Mouse (Mus musculus) mesoderm, embryonic 11.5 days (tissue): ENCODE measurements around the gene Rasgrf1.
"Not testable (repeated sequence)": the region's sequence is repeated elsewhere in the genome, so short reads cannot be mapped to it uniquely, and the experiment has no call there.

Source experiments
- DNase-seq: peaks from one replicate; pipeline ENCODE4 v3.0.0-alpha.2; 2012; ENCODE audit warnings: low read depth, low spot score

Gene Rasgrf1

DNA sequence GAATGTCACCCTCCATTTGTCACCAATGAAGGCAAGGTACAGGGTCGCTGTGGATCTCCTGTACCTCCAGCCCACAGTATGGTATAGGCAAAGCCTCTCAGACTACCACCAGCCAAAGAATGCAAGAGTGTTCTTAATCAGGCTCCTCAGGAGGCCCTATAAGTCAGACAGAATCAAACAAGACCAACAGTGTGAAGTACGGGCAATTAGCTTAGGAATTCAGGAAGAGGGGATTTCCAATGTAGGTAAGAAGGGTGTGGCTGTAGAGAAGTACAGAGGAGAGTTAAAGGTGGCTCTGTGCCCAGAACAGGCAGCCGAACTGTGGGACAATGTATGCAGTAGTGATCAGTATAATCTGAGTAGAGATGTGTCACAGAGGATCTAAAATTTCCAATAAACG is 126.6 kb downstream of the Rasgrf1 start:
- no peak for DNase-seq

DNA sequence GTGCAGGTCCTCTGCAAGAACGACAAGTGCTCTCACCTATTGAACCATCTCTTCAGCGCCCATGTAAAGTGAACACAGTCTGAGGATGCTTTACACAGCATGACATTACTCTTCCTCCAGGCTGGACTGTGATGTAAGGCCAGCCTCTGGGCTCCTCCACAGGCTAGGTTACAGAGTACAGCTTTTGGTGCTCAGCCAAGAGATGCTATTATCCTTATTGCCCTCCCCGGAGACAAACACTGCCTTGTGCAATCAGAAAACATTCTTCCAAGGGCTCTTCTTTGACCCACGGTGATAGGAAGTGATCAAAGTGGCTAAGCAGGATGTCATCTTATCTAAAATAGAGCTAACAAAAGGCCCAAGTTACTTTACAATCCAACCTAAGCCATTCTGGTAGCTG is 128.8 kb downstream of the Rasgrf1 start:
- DNase-seq: no peak

DNA sequence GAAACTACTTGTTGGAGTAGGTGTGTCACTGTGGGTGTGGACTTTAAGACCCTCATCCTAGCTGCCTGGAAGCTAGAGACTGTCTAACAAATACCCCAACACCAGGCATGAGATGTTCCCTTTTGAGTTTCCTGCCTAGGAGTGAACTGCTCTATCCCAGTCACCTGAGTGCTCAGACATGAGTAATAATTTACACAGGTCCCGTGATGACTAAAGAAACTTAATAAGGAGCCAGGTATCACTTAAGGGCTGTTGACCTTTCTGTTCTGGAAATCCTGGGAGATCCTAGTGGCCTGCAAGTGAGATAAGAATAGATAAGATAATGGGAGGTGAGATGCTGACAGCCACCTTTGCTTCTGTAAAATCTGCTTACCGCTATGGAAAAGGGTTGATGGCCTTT is 131.2 kb downstream of the Rasgrf1 start:
- no peak for DNase-seq

DNA sequence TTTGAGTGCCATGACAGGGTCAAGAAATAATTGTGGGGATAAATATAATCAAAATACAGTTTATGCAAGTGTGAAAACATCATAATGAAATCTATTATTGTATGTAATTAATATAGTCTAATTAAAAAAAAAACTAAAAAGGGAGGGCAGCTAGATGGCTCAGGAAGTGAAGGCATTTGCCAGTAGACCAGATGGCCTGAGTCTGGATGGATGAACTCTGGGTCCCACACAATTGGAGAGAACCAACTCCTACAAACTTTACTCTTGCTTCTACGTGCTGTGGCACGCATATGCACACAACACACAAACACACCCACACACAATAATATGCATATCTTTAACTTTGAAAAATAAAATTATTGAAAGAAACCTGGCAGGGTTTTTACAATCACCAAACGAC is 131.8 kb downstream of the Rasgrf1 start:
- DNase-seq: no peak

DNA sequence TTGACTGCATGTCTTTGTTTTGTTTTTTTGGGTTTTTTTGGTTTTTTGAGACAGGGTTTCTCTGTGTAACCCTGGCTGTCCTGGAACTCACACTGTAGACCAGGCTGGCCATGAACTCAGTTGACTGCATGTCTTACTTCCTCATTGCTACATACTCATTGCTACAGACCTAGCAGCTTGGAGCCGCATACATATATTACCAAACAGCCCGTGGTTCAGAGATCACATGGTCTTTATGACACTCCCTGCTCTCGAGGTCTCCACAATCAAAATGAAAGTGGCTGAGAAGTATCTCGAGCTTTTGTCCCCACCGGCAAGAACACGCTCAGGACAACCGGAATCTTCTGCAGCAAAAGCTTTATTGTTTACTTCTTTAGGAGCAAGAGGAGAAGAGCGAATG is 133.2 kb downstream of the Rasgrf1 start:
- not testable (repeated sequence) for DNase-seq

DNA sequence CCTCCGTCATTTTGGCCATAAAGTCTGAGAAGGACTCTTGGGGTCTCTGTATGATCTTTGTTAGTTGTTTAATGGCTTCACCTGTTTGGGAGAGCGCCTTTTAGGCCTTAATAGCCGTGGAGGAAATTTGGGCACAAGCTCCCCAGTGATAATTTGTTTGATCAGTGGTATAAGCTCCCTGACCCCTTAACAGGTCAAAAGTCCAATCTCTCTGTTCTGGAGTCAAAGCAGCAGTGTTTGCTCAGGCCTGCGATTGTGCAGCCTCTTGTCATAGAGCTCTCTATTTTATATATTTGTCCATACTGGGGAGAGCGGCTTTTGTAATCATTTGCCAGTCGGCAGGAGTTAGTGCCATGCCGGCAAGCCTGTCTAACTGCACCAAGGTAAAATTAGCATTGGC is 135.5 kb downstream of the Rasgrf1 start:
- DNase-seq: no peak

DNA sequence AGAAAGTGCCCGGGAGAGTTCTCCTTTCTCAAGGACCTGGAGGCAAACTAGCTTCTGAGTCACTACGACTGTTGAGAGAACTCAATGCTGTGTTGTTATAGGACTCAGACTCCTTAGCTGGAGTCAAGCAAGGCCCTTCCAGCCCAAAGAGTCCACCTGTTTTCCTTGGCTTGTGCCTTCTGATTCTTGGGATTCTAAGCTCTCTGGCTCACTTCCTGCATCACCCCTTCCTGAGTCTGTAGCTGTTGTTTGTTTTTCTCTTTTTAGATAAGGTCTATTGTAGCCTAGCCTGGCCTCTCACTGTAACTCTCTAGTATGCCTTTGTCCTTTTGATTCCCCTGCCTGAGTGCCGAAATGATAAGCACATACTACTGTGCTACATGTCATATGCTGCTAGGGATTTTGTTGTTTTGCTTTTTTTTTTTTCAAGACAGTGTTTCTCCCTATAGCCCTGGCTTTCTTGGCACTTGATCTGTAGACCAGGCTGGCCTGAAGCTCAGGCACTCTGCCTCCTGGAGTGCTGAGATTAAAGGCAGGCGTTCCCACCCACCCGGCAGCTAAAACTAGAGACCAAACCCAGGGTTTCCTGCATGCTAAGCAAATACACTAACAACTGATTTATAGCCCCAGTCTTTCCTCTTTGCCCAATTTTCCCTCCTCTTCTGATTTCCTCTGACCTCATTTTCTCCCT is 138.4 kb downstream of the Rasgrf1 start:
- no peak for DNase-seq

DNA sequence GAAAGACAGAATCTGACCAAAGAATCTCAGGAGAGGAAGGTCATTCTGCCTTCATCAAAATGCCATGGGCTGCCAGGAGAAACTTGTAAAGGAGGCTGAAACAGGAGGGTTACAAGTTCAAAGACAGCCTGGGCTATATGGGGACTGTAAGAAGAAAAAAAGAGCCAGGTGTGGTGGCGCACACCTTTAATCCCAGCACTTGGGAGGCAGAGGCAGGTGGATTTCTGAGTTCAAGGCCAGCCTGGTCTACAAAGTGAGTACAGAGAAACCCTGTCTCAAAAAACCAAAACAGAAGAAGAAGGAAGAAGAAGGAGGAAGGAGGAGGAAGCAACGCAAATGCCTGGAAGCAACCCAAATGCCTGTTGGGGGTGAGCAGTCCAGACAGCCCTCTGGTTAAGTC is 144.1 kb downstream of the Rasgrf1 start, which contains the start of gene Ctsh:
Gene Ctsh, plus strand, starts transcription at position 301 of the 400 bp plus-strand sequence.
- DNase-seq: no peak

DNA sequence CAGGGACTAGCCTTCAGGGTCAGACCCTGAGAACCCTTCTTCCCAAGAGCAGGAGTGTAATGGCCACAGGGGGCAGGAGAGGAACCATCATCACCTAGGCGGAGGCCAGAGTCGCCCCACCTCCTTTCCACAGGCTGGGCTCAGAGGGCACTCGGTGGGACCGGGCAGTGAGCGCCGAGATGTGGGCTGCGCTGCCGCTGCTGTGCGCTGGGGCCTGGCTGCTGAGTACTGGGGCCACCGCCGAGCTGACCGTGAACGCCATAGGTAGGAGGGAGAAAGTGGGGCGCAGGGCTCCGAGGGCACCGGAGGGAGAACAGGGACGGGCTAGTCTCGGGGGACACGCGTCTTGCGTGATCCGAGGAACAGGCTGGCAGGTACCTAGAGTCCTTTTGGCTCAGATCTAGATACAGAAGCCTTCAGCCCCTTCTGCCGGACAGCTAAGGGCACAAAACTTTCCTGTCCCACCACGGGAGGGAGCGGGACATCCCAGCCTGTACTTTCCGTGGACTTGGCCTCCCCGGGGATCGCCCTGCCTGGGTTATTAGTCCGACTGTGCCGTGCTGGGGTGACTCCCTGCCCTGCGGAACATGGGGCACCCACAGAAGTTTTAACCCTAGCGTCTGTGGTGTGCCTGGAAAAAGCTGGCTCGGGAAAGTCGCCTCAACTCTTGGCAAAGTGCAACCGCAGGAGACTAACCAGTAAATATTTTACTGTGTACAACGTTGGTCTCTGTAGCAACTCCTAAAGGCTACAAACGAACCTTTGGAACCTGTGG is 144.8 kb downstream of the Rasgrf1 start:
- peak; percentile 68 for DNase-seq

DNA sequence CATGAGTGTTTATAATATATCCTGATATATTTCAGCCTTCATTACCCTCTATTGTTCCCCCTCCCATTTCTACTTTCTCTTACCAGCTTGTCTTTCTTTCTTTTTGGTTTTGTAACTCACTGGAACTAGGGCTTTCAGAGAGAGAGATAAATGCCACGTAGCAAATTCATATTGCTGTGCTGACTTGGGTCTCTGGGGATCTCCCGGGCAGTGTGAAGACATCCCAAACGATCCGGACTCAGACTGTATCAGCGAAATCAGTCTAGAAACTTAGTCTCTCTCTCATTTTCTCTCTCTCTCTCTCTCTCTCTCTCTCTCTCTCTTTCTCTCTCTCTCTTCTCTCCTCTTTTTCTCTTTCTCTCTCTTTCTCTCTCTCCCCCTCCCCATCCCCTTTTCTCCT is 145.7 kb downstream of the Rasgrf1 start:
- DNase-seq: no peak

DNA sequence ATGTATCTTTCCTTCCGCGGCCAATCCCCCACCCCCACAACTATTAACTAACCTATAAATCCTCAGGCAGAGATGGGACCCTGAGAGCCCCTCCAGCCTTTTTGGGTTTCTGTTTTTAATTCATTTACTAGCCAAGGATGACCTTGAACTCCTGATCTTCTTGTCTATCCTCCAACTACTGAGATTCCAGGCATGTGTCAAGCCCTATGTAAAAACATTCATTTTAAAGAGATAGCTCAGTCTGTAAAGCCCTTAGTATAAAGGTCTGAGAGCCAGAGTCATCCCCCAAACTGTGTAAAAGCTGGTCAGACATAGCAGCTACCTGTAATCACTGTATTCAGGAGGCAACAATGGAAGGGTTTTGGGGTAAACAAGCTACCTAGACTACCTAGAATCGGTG is 146.2 kb downstream of the Rasgrf1 start:
- no peak for DNase-seq

DNA sequence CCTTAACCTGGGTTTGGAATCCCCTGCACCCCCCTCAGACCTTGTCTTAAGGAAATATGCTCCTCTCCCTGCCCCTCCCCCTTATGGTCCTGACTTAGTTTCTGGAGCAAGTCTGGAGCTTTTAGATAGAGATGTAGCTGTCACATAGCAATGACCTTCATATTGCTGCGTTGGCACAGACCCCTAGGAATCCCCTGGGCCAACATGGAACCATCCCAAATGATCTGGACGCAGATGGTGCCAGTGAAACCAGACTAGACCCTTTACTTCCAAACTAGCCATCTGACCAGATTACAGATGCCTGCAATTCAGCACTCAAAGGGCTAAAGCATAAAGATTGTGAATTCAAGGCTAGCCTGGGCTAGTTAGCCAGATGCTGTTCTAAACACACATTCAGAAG is 147.0 kb downstream of the Rasgrf1 start:
- no peak for DNase-seq

DNA sequence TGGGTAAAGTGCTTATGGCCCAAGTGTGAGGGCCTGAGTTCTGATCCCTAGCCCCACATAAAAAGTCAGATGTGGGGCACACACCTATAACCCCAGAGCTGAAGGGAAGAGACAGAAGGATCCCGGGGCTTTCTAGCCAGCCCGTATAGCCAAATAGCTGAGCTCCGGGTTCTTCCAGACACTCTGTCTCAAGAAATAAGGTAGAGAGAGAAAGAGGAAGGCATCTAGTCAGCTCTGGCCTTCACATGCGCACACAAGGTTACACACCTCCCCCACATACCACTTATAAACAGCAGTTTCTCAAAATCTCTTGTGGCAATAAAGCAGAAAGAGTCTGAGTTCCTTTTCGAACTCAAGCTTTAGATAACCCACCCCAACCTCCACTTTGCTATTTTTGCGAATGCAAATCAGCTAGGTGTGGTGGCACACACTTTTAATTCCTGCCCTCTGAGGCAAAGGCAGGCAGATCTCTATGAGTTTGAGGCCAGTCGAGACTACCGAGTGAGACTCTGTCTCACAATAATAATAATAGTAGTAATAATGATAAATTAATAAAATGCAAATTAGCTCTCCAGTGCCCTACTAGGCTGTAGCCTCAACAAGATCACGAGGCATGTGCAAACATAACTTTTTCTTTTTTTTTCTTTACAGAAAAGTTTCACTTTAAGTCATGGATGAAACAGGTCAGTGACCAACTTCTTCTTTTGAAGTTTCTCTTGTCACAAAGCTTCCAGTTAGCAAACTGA is 150.3 kb downstream of the Rasgrf1 start:
- no peak for DNase-seq

DNA sequence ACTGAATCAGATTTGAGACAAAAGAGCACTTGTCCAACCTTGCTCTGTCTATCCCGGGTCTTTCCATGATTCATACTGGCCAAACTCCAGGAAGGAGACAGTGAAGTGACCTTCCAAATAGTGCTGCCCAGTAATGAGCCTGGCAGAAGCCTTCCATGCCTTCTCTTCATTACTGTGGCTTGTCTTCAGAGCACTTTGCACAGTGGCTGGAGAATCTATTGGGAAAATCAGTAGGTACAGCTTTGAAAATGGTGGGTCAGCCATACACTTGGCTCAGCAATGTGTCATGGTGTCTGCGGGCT is 150.8 kb downstream of the Rasgrf1 start:
- no peak for DNase-seq

DNA sequence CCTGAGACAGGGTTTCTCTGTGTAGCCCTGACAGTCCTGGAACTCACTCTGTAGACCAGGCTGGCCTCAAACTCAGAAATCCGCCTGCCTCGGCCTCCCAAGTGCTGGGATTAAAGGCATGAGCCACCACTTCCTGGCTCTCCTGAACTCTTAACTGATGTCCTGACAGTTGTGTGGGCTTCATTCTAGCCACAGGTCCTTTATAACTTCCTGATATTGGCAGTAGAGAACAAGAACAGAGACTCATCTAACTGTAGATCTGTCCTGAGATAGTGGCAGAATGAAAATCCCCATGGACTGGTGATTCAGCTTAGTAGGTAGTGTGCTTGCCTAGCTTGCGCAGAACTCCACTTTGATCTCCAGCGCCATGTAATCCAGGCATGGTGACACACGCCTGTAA is 151.2 kb downstream of the Rasgrf1 start:
- DNase-seq: not testable (repeated sequence)

DNA sequence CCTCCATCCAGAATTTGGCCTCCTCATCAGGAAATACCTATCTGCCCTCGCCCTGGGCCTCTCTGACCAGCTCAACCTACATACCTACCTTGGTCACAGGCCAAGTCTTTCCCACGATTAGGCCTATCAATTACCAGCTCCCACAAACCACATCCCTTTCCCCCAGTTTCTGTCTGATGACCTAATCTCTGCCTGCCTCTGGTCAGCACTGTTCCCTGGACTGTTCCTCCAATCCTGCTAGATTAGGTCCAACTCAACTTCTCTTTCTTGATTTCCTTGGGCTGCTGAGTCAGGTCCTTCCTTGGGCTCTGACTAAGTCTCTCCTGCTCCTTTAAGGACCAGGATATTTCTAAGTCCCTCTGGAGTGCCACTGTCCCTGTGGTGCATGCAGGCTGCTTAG is 157.6 kb downstream of the Rasgrf1 start:
- DNase-seq: no peak

DNA sequence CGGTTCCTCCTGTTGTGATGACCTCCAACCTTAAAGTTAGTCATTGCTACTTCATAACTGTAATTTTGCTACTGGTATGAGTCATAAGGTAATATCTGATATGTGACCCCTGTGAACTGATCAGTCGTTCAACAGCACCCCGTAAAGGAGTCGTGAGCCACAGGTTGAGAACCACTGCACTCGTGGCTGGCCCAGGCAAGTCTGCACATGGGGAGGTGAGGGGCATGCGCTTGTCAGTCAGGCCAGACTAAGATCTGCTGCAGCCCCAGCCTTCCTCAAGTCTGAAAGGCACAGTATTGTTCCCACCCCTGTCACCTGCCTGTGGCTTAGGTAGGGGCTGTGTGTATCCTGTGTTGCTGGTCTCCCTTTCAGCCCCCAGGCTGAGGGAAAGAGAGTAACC is 159.1 kb downstream of the Rasgrf1 start:
- DNase-seq: no peak

DNA sequence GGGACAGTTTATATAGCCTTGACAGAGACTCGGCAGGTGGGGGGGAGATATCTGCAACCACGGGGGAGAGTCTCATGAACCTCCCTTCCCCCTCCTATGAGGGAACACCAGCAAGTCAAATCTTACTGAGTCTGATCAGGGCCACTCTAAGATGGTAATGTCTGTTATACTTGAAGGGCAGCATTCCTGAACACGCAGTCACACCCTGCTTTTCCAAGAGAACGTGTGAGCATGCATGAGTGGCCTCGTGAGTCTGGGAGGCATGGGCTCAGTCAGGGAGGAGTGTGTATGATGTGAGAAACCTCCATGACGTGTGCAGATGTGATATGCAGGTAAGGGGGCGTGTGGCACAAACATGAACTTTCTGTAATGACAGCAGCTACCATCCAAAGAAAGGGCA is 159.8 kb downstream of the Rasgrf1 start:
- DNase-seq: no peak

DNA sequence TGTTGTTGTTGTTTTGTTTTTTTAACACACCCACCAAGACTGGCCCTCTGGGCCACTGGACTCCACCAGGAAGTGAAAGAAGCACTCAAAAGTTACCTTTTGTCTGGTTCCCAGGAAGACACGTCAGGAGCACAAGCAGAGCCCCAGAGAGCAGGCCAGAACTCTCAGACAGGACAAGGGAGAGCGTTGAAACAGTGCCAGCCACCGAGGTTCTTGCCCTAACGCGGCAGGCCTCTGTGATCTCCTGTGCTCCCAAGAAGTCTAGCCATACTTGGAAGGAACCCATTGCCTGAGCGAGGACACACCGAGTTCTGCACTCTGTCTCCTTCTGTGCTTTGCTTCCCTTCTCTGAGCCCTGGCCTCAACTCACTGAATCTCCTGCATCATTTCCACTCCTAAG is 160.5 kb downstream of the Rasgrf1 start:
- no peak for DNase-seq

DNA sequence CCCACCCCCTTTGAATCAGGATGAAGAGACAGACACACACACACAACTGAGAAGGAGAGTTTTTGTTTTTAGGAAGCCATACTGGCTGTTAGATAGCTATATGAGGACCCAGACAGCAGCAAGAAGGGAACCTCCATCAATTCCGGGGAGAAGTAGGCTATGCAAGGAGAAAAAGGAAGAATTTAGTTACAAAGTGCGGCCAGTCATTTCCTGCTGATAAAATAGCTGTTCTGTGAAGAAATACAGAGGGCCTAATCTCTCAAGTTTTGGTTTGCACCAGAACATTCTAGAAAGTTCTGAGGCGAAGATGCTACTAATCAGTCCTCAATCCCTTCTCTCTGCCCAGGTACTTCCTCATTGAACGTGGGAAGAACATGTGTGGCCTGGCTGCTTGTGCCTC is 165.6 kb downstream of the Rasgrf1 start:
- DNase-seq: no peak

DNA sequence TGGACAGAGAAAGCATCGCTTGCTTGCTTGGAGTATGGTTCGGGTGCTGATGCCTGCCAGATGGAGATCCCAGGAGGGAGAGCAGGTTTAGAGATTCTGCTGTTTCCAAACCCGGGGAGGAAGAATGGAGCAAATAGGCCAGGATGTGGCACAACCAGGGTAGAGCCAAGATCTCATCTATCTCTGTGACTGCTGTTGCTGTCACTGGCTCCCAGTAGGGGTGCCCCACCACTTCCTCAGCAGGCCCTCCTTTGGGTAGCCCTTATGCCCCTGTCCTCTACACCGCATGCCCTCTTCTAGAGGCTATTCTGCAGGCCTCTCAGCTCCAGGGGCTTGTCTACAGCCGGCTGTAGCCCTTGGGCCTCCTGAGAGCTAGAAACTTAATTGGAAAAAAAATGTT is 166.4 kb downstream of the Rasgrf1 start:
- DNase-seq: no peak
